Mouse (Mus musculus) central nervous system, embryonic 11.5 days (tissue): Measurements from ENCODE around the gene Thap4. TPM values are rescaled to one million over a fixed set of nuclear protein-coding genes. Genes with fewer than 3 reads are reported as not detected.

ENCODE experiments used
- polyA plus RNA-seq: library from polyadenylated mRNA; depleted of rRNA; stranded (reverse); fragments of >200 nt; gene quantifications from 2 replicates; pipeline ENCODE4 v1.2.3, GENCODE M21; 2012; rRNA removed

Gene Thap4
- polyA plus RNA-seq: 35.8 and 41.4 TPM in 2 replicates

DNA sequence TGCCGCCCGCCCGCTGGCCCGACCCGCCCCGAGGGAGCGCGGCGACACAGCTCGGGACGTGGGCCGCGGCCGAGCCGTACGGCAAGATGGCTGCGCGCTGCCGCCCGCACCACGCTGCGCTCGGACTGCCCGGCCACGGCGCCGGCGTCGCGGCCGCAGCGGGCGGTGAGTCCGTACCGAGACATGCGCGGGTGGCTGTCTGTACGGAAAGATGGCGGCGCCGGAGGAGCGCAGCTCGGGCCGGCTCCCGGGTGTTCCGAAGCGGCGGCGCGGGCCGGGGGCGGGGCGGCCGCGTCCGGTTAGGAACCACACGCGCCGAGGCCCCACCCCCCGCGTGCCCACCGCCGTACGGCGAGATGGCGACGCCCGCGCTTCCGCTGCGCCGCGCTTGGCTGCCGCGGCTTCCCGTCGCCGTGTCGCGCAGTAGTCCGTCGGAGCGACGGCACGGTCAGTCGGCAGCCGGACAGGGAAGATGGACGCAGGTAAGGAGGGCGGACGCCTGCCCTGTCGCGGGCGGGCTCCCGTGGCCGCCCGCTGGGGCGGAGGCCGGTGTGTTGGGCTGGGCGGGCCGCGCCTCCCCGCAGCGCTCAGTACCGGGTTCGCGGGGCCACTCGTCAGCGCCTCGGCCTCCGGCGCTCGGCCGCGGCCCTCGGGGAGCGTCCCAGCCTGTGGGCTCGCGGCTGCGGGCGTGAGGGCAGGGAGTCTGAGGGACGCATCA lies at the start of gene Thap4:
Gene Thap4 (minus strand): TSS at position 292 of the 718 bp plus-strand sequence.

GRCm38 (mm10) chr1:93803556-93804507 lies 49.2 kb upstream of the Thap4 start, which contains the start of gene Ing5:
Gene Ing5 (plus strand): TSS chr1:93803965.

GRCm38 (mm10) chr1:93801741-93802238 lies 47.1 kb upstream of the Thap4 start, which contains the start of gene Dtymk:
Gene Dtymk (minus strand): TSS chr1:93801934.

GRCm38 (mm10) chr1:93751290-93751689 lies 3.4 kb downstream of the Thap4 start, which contains the start of gene Atg4b:
Gene Atg4b (plus strand): TSS chr1:93751500.

DNA sequence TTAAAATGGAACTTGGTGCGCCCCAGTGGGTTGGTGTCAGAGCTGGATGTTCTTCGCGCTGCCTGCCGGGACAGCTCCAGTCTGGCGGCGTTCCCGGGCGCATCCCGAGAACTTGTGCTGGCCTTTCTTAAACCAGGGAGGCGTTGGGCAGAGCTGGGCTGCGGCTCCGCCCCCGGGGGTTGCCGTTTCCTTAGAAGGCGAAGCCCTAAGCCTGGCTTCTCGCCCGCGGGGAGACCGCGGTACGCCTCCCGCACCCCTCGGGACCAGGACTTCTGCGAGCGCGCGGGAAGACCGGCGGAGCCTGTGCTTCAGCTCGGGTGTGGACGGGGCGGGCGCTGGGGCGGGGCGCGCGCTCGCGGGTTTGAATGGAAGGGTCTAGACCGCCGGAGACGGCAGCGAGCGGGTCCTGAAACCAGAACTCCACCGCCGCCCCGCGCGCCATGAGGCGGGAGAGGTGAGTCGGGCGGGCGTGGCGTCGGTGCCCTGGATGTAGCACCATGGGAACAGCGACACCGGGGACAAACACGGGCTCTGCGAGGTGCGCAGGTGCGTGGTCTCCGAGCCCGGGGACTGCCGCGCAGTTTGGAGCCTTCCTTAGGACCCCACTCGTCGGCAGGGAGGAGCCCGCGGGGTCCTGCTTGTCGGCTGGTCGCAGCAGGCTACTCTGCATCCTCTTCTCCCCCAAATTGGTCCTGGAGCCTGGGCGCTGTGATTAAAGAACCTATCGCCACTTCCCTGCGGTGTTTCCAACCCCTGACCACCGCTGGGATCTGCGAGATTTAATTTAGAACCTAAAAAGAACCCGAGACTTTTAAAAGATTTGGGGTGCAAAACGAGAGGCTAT lies 69.0 kb downstream of the Thap4 start, which contains the start of gene Bok:
Gene Bok (plus strand): TSS at position 260 of the 844 bp plus-strand sequence.

DNA sequence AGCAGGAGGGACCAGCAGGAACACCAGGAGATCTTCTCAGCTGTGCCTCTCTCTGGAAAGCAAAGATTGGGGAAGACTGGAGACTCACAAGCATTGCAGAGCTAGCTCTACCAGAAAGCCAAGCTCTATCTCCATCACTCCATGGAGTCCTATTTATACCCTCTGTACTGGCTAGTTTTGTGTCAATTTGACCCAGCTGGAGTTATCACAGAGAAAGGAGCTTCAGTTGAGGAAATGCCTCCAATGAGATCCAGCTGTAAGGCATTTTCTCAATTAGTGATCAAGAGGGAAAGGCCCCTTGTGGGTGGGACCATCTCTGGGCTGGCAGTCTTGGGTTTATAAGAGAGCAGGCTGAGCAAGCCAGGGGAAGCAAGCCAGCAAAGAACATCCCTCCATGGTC lies 96.1 kb downstream of the Thap4 start, which contains the start of gene Stk25:
Gene Stk25 (minus strand): TSS at position 101 of the 400 bp plus-strand sequence.

Other genes starting within 250 kb of the Thap4 start
- gene Farp2, start 242.8 kb downstream of the Thap4 start, polyA plus RNA-seq: 2.3 and 4.4 TPM in 2 replicates
- gene Stk25, start 96.2 kb downstream of the Thap4 start, polyA plus RNA-seq: 199 and 216 TPM in 2 replicates
- 25.8 and 29.7 TPM in 2 replicates for gene Bok, start 69.2 kb downstream of the Thap4 start, polyA plus RNA-seq
- 71.3 and 72.7 TPM in 2 replicates for gene Atg4b, start 3.4 kb downstream of the Thap4 start, polyA plus RNA-seq
- gene Dtymk, start 47.1 kb upstream of the Thap4 start, polyA plus RNA-seq: 288 and 293 TPM in 2 replicates
- 17.4 and 27.6 TPM in 2 replicates for gene Ing5, start 49.1 kb upstream of the Thap4 start, polyA plus RNA-seq
- gene D2hgdh, start 70.0 kb upstream of the Thap4 start, polyA plus RNA-seq: 14.8 and 19.2 TPM in 2 replicates
- gene Gal3st2, start 106.4 kb upstream of the Thap4 start, polyA plus RNA-seq: 0.06 and 0.12 TPM in 2 replicates
- 0.06 TPM in 1 of 2 replicates, not detected in the other for gene Gal3st2b, start 163.4 kb upstream of the Thap4 start, polyA plus RNA-seq
- gene Gal3st2c, start 235.6 kb upstream of the Thap4 start, polyA plus RNA-seq: 0.01 TPM in 1 of 2 replicates, not detected in the other